Mouse (Mus musculus) neural tube, embryonic 10.5 days (tissue): ENCODE data around the gene Creb5.
"Not testable (repeated sequence)": the region's sequence is repeated elsewhere in the genome, so short reads cannot be mapped to it uniquely, and the experiment has no call there.

Experiments used
- DNase-seq: peaks from one replicate; pipeline ENCODE4 v3.0.0-alpha.2; 2017; ENCODE audit warnings: low spot score; ENCODE audit errors: extremely low spot score

Gene Creb5

DNA sequence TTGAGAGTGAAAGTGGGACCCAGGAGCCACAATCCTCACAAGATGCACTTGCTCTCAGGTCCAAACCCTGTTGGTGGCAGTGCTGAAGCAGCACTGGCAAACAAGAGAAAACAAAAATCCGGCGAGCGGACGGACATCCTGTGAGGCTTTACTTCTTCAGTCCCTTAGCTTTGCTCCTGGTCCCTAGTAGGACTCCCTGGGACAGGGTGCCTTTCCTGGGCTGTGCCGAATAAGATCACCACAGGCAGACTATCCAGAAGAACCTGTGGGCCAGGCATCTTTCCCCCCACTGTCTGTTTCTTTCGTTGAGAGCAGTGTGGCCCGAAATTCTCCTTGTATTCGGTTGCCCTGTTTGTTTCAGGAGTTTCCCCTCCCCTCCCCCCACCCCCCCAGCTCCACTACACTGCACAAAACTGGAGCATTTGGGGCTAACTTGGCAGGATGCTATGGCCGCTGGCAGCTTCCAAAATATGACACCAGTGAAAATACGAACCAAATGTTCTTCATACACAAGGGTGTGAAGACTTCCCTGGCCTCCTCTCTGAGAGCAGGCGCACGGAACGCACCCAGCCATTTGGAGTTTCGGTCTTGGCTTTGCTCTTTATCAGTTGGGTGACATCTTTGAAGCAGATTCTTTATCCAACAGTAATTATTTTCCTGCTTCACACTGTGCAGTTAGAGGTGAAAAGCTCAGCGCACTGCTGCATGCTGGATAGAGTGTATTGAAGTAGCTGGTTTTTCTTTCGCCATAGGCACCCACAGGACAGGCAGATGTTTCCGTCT, 32.7 kb downstream of the Creb5 start:
- DNase-seq = no peak

DNA sequence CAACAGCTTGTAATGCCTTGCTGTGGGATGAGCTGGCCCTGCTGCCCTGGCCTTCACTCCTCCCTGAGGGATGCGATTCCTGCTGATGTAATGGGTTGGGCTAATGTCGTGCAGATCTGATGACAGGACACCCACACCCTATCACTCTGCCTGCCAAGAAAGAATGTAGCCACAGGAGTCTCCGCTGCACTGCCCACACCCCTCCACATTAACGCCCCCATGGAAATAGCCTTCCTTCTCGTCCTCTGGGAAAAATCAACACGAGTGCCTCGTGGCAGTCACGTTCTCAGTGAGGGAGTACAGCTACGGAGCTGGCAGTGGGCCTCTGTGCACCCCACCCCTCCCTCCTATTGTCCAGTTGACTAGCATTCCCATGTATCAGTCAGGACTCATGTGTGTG, 50.3 kb downstream of the Creb5 start:
- no peak for DNase-seq

DNA sequence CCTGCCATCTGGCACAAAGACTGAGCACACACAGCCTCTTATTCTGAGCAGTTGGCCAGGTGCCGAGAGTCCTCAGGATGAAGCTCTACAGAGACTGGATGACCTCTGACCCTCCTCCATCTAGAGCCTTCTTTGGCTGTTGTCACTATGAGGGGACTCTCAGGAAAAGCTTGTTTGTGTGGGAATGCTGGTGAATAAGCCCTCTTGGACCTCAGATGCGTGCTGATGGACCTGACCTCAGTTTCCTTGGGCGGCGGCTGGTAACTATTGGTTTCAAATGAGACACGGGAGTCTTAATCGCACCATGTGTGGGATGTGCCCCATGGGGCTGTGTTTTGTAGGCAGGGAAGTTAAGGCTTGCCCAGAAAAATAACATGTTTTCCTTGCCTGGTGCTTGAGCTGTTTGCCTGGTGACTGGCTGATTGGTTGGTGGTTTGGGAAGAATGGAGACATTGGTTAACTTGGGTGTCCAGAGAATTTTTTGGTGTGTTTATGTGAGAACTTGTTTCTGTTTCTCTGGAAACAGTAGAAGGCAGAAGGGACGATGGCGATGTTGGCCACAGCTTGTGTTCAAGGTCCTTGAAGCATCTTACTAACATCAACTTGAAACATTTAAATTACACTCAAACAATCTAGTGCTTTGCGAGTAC, 65.4 kb downstream of the Creb5 start:
- DNase-seq = no peak

DNA sequence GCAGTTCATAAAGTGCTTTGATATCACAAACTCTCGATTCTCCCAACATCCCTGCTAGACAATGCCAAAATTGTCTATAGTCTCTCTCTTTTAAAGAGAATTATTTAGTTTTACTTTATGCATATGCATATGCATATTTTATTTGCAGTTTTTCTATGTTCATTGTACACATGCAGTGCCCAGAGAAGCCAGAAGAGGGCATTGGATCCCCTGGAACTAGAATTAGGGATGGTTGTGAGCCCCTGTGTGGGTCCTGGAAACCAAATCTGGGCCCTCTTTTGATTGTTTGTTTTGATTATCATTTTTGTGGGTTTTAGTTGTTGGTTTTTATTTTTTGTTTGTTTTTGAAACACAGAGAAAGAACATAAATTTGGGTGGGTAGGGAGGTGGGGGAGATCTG, 69.3 kb downstream of the Creb5 start:
- no peak for DNase-seq

DNA sequence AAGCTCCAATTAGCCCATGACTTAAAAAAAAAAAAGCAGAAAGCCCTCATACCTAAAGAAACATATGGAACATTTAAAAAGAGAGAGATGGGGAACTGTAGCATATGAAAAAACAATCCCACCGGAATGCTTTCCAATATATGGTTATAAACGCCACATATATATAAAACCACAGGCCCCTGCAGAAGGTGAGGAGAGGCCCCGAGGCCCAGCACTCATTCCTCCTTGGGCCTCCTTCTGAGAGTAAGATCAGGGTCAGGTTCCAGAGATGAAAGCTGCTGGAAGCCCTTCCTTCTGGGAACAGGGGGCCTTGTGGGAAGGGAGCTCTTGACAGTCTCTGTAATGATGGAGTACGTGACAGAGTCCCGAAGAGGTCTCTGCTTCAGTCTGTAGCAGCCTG, 76.5 kb downstream of the Creb5 start:
- DNase-seq = no peak

DNA sequence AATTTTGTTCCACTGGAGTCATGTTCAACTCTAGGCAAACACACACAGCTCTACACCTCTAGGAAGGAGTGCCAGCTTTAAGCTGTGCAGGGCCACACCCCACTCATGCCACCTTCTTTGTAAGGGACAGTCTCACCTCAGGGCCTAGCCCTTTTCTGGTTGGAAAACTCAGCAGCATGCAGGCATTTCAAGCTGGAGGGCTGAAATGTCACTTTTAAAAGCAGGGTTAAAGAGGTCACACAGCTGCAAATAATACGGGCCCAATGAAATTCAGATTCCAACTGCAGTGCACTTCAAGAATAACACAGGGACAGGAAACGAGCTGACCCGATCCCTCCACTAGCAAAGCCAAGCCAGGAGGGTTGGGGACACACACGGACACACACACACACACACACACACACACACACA, 76.9 kb downstream of the Creb5 start:
- DNase-seq = peak; percentile 42

DNA sequence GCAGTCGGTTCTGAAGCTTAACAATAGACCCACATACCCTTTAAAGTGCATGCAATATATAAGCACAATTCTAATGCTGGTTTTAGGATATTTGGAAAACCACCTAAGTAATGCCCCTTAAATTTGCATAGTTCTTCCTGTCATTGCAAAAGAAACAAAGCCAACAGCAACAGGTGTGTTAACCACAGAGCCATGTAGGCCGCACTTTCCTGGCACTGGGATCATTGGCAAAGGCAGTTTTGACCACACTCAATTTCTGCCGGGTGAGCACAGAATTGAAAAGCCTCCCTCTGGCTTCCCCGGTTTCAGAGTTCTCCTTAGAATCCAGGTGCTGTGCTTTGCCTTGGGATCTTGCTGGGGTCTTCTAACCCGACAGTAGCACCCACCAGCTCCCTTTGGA, 82.1 kb downstream of the Creb5 start:
- no peak for DNase-seq

DNA sequence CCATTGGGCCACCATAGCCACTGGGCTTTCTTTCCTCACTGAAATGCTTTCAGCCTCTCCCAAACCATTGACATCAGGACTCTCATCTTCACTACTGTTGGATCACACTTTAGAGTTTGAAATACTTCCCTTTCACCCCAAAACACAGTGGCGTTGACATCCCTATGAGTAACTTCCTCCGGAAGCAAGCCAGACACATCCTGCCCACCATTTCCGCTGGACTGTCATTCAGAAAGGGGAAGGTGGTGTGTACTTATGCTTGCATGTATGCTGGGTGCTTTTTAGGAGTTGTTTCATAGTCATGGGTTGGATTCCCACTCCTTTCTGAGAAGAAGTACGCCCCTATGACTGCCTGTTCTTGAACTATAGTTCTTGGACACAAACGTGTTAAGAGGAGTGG, 82.9 kb downstream of the Creb5 start:
- DNase-seq = no peak

DNA sequence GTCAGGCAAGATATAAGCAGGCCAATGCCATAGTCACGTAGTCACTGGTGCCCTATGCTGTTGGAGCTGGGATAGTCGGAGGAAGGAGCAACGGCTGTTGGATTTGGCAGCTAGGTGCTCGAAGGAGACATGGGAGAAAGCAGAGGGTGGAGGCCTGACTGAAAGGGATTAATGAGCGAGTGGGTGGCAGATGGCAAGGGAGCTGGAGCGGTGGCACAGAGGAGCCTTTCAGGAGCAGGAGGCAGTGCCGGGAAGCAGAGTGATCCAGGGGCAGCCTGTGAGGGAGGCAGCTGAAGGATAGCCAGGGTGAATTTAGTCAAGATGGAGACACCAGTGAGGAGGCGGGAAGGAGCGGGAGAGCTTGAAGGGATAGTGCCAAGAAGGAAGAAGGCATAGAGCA, 84.9 kb downstream of the Creb5 start:
- no peak for DNase-seq

DNA sequence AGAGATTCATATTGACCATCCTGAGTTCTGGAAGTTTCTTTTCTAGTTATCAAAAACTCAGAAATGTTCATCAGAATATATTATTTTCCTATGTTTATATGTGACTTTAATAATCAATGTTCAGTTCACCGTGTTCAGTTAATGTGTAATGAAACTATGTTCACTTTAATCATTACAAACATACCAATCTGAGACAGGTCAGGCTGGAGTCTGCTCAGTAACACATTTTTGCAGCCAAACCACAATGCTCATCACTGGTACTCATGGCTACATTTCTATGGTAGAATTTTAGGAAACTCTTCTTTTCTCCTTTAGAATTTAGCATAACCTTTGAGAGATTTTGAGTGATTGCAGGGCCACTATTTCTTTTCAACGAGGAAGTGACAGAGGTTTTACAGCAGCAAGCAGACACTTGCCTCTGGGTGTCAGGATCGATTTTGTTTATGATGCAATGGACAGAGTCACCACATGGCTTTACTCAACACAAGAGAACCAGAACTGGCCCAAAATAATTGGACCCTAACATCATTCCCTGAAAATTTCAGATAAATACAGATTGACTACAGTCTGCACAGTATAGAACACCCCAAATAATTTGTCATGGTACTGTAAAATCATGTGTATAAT, 87.4 kb downstream of the Creb5 start:
- no peak for DNase-seq

DNA sequence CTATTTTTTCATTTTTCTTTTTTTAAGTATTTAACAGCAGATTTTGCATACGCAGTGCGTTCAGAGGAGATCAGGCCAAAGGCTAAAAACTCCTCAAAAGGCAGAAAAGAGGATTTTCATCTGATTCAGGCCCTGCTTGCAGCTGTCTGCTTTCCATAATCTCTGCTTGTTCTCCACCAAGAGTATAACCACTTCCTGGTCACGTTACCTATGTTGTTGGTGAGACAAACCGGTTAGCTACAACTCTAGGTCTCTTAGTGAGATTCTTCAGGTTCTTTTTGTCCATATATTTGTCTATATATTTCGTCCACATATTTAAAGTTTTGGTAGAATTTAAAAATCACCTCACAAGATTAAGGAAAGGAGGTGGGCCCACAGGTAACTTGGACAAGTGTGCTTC, 102.2 kb downstream of the Creb5 start:
- no peak for DNase-seq

DNA sequence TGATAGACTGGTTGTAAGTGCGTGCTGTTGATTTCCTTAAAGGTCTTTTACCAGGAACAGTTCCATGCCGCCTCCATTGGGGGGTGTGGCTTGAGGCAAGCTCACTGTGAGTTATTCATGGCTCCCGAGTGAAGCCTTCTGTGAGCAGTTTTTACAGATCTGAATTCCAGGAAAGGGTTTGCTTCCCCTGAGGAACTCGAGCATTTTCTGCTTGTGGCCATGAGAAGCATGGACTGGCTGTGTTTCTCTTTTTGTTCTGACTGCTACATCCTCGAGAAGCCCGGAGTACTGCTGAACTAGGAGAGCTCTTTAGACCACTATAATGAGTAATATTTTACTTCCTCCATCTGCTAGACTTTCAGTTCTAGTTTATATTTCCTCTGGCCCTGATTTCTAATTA, 103.3 kb downstream of the Creb5 start:
- DNase-seq = no peak

DNA sequence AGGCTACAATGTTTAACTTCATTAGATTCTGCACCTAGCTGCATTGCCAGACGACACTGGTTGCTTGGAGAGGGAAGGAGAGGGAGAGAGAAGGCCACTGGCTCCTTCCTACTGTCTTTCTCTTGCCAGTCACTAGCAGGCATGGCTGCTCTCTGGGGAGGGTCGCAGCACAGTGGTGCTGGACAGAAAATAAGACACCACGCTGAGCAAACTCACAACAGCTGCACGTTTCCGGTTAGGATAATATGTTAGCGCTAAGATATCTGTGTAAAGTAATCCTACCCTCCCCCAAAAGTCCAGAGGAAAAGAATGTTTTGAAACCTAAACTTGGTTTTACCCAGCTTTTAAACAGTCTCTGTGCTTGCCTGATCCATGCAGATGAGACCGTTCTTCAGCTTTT, 107.0 kb downstream of the Creb5 start:
- DNase-seq = no peak

DNA sequence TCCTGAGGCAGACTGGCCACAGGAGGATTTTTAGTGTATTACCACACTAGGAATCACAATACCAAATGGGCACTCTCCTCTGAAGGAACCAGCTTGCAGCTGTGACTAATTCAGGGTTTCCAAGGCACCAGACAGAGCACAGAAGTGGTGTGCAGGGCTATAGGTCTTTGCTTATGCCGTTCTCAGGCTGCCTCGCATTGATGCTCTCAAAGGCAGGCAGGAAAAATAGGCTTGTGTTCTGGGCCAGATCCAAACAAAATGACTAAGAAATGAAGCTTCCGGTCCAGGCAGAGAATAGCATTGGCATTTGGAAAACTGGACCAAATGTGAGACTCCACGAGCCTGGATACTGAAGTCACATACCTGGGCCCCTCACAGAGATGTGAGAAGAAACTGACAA, 108.1 kb downstream of the Creb5 start:
- DNase-seq = no peak

DNA sequence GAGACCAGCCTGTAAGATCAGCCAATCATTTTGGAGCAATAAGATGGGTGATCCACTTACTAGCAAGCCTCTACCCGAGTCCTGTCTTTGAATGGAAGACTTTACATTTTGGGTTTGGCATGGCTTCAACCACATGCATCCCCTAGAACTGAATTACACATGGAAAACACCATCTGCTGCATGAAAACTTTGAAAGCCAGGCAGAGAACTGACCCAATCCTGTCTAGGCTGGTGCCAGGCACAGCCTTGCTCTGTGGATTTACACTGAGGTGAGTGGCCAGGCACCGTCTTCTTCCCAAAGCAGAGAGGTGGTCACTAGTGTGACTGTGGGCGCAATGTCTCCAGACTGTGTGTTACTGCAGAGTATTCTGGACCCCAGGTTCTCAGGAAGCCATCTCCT, 109.4 kb downstream of the Creb5 start:
- no peak for DNase-seq

DNA sequence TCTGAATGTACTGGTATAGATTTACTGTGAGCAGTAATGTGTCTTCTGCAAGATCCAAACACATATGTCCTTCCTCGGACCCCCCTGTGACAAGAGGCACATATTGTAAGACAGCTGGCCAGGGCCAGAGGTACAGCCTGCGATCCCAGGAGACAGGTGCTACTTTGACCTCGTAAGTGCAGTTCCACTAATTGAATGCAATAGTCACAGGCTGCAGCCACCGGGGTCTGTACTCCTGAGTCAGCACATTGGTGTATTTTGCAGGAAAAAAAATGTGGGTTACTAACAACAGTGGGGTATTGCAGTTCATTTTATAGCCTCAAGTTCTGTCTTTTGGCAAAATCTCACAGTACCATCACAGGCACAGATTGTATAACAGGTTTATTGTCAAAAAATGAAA, 110.7 kb downstream of the Creb5 start:
- peak; percentile 15 for DNase-seq

DNA sequence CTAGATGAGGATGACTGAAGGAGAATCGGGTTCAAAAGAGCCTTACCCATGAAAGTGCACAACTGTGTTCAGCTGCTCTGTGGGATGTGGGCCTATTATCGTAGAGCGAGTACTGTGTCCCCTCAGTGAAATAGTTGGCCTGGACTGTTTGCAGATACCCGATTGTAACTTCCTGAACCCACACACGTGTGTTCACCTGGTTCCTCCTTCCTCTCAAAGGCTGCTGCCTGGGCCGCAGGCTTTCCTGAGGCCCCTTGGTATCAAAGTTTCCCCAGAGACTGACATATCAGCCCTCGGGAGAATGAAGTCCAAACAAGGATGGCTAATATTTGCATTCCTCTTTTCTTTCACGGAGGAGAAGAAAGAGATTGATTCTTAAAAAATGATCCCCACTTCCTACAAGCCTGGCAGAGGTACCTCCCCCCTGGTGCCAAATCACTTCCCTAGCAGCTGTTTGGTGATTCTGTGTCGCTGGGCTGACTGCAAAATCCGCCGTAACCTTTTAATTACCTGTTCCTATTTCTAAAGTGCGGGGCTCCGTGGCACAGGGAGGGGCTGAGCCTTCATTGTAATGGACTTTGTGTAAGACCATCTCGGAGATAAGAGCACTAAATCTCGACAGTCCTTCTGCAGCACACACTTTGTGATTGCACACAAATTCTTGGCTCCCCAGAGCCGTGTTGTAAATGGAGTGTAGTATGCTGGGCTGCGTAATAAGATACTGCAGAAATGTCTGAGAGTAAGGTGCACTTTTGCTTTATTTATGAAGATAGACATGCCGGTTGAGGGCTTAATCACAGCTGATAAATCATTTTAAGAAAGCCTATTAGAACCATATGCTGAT, 111.4 kb downstream of the Creb5 start:
- no peak for DNase-seq

DNA sequence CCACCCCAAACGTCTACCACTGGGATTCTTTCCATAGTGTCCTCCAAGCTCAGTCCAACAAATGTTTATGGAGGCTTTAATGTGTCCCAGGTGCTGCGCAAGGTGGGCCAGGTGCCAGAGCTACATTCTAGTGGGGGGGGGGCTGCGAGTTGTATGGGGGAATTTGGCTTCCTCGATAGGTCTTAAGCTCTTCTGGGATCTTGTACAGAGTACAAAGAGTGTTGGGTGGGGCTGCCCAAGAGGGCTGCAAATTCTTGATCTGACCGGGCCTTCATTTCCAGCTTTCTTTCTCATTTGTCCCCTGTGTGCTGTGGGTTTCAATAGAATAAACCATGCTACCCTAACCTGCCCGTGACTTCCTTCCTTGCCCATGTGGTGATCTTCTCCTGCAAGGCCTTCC, 114.3 kb downstream of the Creb5 start:
- no peak for DNase-seq

DNA sequence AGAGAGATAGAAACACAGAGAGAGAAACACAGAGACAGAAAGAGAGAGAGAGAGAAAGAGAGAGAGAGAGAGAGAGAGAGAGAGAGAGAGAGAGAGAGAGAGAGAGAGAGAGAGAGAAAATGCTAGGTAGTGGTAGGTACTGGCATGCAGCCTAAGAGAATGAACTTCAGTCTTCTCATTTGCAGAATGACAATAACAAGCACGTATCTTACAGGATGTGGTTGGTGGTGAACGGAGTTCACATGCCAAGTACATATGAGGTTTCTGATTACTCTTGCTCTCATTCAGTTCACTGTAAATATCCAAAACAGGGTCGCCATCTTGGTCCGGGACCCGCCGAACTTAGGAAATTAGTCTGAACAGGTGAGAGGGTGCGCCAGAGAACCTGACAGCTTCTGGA, 115.5 kb downstream of the Creb5 start:
- not testable (repeated sequence) for DNase-seq

DNA sequence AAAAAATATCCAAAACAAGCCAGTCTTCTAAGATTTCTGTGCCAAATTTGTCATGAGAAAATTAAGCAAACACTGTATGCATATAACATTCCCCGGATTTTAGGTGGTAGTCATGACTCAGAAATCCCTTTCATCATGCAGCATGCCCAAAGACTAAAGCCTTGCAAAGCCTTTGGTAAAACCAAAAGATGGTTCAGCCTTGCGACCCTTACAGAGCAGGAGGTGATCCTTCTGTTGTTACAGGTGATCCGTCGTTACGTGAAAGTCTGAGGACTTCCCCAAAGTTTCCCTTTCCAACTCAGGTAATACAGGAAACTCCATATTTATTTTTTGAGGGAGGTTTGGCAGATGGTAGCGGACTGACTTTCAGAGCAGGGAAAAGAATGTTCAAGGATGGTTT, 122.1 kb downstream of the Creb5 start:
- no peak for DNase-seq

DNA sequence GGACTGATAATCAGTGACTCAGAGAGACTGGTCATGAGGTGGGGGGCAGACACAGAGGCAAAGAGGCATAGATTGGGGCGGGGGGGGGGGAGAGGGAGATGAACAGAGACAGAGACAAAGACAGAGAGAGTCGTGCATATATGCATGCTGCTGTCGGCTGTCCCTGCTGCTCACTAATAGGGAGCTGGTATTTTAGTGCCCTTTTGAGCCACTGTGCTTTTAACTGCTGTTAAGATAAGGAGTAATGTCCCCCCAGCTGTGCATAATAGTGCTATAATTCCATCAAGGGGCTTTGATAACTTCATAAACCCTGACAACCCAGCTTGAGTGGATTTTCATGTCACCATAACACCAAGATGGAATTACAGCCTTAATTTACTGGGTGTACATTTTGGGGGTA, 134.3 kb downstream of the Creb5 start:
- DNase-seq = no peak

DNA sequence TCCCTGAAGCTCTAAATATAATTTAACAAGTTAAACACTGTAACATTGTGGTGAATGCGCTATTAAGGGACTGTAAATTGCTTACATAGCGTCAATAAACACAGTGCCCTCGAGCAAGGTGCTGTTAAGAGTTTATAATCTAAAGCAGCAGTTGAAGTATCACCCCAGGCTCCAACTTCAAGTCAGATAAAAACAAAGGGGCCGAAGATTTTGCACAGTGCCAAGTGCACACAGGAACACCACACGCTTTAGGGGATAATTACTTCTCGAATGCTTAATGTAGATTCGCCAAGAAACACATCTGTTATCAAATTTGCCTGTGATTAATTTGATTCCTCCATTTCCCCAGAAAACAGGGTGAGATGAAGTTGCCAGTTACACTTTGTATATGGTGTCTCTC, 142.3 kb downstream of the Creb5 start:
- DNase-seq = no peak
